24 mouse cellular contexts compared by ENCODE assay signal in the genomic region with DNA sequence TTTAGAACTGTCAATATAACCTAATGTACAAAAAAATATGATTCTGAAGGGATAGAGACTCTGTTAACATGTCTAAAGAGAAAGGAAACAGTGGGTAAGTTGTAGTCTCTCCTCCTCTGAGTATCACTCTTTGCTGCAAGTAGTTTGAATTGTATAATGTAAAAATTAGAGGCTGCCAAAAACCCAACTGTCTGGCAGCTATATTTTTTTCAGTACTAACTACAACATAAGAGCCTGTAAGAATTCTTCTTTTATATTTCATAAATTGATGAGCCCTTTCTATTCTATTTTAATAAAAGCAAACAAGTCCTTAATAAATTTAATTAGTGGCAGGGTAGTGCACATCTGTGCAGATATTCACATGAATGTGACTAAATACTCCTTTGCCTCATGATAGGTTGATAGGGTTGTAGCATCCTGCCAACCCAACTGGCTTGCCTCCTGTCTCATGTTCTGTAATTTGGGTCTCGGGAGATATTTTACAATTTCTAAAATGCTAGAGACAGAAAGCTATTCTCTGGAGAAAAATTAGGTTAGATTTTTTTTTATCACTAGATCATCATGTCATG.
DNase-seq lines count a peak whose midpoint lies in the region; ATAC-seq and TF ChIP-seq lines count a peak whose summit lies in the region.
"Had no signal": no experiment of that assay in that cellular context is flagged by ENCODE, and none has a peak within 500 bp of the region (broad histone marks: within the 10 kb centered on the region; RNA-seq: fewer than 3 reads in every experiment).

No protein-coding gene starts in this region.

- H3K4me3 ChIP-seq in forebrain, embryonic 13.5 days, result no peak overlapping the region
- H3K4me3 ChIP-seq in forebrain, embryonic 12.5 days (replicated peaks), result no peak overlapping the region
- no peak overlapping the region for H3K4me3 ChIP-seq in neural tube, embryonic 12.5 days
- H3K4me3 ChIP-seq in liver, postnatal 0 days (ENCODE audit: low read depth, low read length), result no peak overlapping the region
- H3K4me3 ChIP-seq: embryonic facial prominence, embryonic 10.5 days; heart, adult 2 months; intestine, embryonic 15.5 days; kidney, embryonic 15.5 days; left cerebral cortex, adult 2 months had no signal

- WGBS in forebrain, embryonic 13.5 days, result 61% methylated on average over 1 of the region's 1 CpGs
- WGBS in forebrain, embryonic 12.5 days, result 91% methylated on average over 1 of the region's 1 CpGs
- 71% methylated on average over 1 of the region's 1 CpGs for WGBS in neural tube, embryonic 12.5 days
- 78% methylated on average over 1 of the region's 1 CpGs for WGBS in liver, postnatal 0 days (ENCODE audit: insufficient replicate concordance)

- H3K36me3 ChIP-seq in forebrain, embryonic 13.5 days (ENCODE audit: poor library complexity, severe bottlenecking), result no peaks in the 10 kb centered on the region
- no peaks in the 10 kb centered on the region for H3K36me3 ChIP-seq in forebrain, embryonic 12.5 days (replicated peaks)
- no peaks in the 10 kb centered on the region for H3K36me3 ChIP-seq in neural tube, embryonic 12.5 days
- H3K36me3 ChIP-seq in liver, postnatal 0 days (replicated peaks; ENCODE audit: insufficient read depth, low read length), result no peaks in the 10 kb centered on the region
- H3K36me3 ChIP-seq: embryonic facial prominence, embryonic 10.5 days; intestine, embryonic 15.5 days; kidney, embryonic 15.5 days had no signal

- TF ChIP-seq CTCF in liver, postnatal 0 days (IDR thresholded peaks at IDR 0.05; ENCODE audit: low read depth), result no peak

- peaks cover 8% of the 10 kb centered on the region for H3K4me1 ChIP-seq in forebrain, embryonic 13.5 days
- H3K4me1 ChIP-seq in forebrain, embryonic 12.5 days, result peaks cover 11% of the 10 kb centered on the region
- H3K4me1 ChIP-seq in neural tube, embryonic 12.5 days, result no peaks in the 10 kb centered on the region
- no peaks in the 10 kb centered on the region for H3K4me1 ChIP-seq in liver, postnatal 0 days (ENCODE audit: insufficient read depth)
- H3K4me1 ChIP-seq: intestine, embryonic 15.5 days; kidney, embryonic 15.5 days had no signal

- TF ChIP-seq EP300 in liver, postnatal 0 days (IDR thresholded peaks at IDR 0.05; ENCODE audit: low read depth), result no peak

- DNase-seq in neural tube, embryonic 10.5 days (ENCODE audit: extremely low spot score, low spot score), result no peak
- DNase-seq in layer of hippocampus, adult 9-10 months (ENCODE audit: low spot score), result peak; percentile 36
- no peak for DNase-seq in retina, embryonic 14.5 days (ENCODE audit: low spot score)
- DNase-seq in liver, postnatal 0 days, result no peak
- DNase-seq in urinary bladder, postnatal 10 days (ENCODE audit: low spot score), result no peak
- DNase-seq: adrenal gland, postnatal 14 days; gastrocnemius, postnatal 25 days; heart, adult 2 months; heart, postnatal 36 days; kidney, postnatal 4 days; left cerebral cortex, postnatal 4 days; liver; lung, adult 18-20 months; lung, postnatal 14 days; thymus, postnatal 4 days had no signal

- no peak overlapping the region for H3K4me2 ChIP-seq in forebrain, embryonic 13.5 days
- no peak overlapping the region for H3K4me2 ChIP-seq in forebrain, embryonic 12.5 days
- H3K4me2 ChIP-seq in neural tube, embryonic 12.5 days (replicated peaks), result no peak overlapping the region
- H3K4me2 ChIP-seq in liver, postnatal 0 days (ENCODE audit: low read depth, low read length), result no peak overlapping the region
- H3K4me2 ChIP-seq: intestine, embryonic 15.5 days; kidney, embryonic 15.5 days had no signal

- no peak overlapping the region for H3K9ac ChIP-seq in forebrain, embryonic 13.5 days
- no peak overlapping the region for H3K9ac ChIP-seq in forebrain, embryonic 12.5 days
- no peak overlapping the region for H3K9ac ChIP-seq in neural tube, embryonic 12.5 days
- no peak overlapping the region for H3K9ac ChIP-seq in liver, postnatal 0 days (replicated peaks)
- H3K9ac ChIP-seq: intestine, embryonic 15.5 days; kidney, embryonic 15.5 days had no signal

- H3K27me3 ChIP-seq in forebrain, embryonic 13.5 days, result no peaks in the 10 kb centered on the region
- H3K27me3 ChIP-seq in forebrain, embryonic 12.5 days, result no peaks in the 10 kb centered on the region
- H3K27me3 ChIP-seq in neural tube, embryonic 12.5 days (replicated peaks), result no peaks in the 10 kb centered on the region
- H3K27me3 ChIP-seq in liver, postnatal 0 days (ENCODE audit: insufficient read depth, low read length), result no peaks in the 10 kb centered on the region
- H3K27me3 ChIP-seq: intestine, embryonic 15.5 days; kidney, embryonic 15.5 days had no signal

- ATAC-seq in forebrain, embryonic 13.5 days, result peak; percentile 64; the same call in 1 of the 2 replicates
- ATAC-seq in forebrain, embryonic 12.5 days (ENCODE audit: low FRiP score), result no peak
- peak; percentile 41; the same call in 1 of the 2 replicates for ATAC-seq in neural tube, embryonic 12.5 days (ENCODE audit: low FRiP score, low read depth)
- ATAC-seq in liver, postnatal 0 days, result no peak
- ATAC-seq: activated CD4-positive, CD25-positive, alpha-beta regulatory T cell, adult 4 months; CD4-positive, CD25-positive, alpha-beta regulatory T cell, adult 4 months; intestine, embryonic 15.5 days had no signal

- peak overlapping the region; percentile 35 for H3K27ac ChIP-seq in forebrain, embryonic 13.5 days
- H3K27ac ChIP-seq in forebrain, embryonic 12.5 days, result no peak overlapping the region
- no peak overlapping the region for H3K27ac ChIP-seq in neural tube, embryonic 12.5 days
- no peak overlapping the region for H3K27ac ChIP-seq in liver, postnatal 0 days (ENCODE audit: low read depth)
- H3K27ac ChIP-seq: embryonic facial prominence, embryonic 10.5 days; heart, adult 2 months; intestine, embryonic 15.5 days; kidney, embryonic 15.5 days; left cerebral cortex, adult 2 months had no signal

- no peaks in the 10 kb centered on the region for H3K9me3 ChIP-seq in forebrain, embryonic 13.5 days (replicated peaks)
- no peaks in the 10 kb centered on the region for H3K9me3 ChIP-seq in forebrain, embryonic 12.5 days
- H3K9me3 ChIP-seq in neural tube, embryonic 12.5 days, result no peaks in the 10 kb centered on the region
- H3K9me3 ChIP-seq in liver, postnatal 0 days (ENCODE audit: low read length), result no peaks in the 10 kb centered on the region
- H3K9me3 ChIP-seq: embryonic facial prominence, embryonic 10.5 days; intestine, embryonic 15.5 days; kidney, embryonic 15.5 days had no signal

Comparison
In these comparisons a context has a peak if more than half of its experiments do, and no peak if none do; other contexts are left out.
1. ATAC-seq: peak in forebrain, embryonic 13.5 days (single experiment) and neural tube, embryonic 12.5 days (single experiment); none in forebrain, embryonic 12.5 days (single experiment) and liver, postnatal 0 days (single experiment).